Mouse (Mus musculus): ENCODE results near the gene Gm17622. TPM values are rescaled to one million over a fixed set of nuclear protein-coding genes. Genes with fewer than 3 reads are reported as not detected.

Gm17622 gene
- polyA plus RNA-seq, 1 experiment from 2014 or later, result not detected

DNA sequence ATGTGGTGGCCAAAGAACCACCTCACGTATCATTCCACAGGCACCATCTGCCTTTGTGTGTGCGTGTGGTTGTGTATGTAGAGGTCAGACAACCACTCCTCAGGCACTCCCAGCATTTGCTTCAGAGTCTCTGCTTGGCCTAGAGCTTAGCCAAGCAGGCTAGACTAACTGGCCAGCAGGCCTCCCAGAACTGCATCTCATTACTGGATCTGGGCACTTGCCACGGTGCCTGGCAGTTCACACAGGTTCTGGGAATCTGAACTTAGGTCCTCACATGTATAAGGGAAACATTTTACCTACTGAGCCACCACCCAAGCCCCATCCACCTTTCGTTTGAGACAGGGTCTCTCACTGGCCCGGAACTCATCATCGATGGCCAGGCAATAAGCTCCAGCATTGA, 41.6 kb downstream of the Gm17622 start:
- Histone ChIP-seq H3K9me3 (ENCODE audit: control insufficient read depth, low read length) (no peaks in the 10 kb centered on the region), H3K4me3 (ENCODE audit: low read depth, low read length) (no peak overlapping the region), H3K4me2 (ENCODE audit: low read depth, low read length, severe bottlenecking) (no peak overlapping the region), H3K36me3 (ENCODE audit: control insufficient read depth, insufficient read depth, low read length) (no peaks in the 10 kb centered on the region), H3K9ac (ENCODE audit: low read length) (no peak overlapping the region), H3K27me3 (ENCODE audit: control insufficient read depth, insufficient read depth, low read length) (no peaks in the 10 kb centered on the region), H3K4me1 (replicated peaks; ENCODE audit: control insufficient read depth, insufficient read depth, low read length) (no peaks in the 10 kb centered on the region), H3K27ac (ENCODE audit: low read depth, low read length) (no peak overlapping the region)
- DNase-seq (ENCODE audit: low spot score) (no peak), ATAC-seq (replicated peaks; ENCODE audit: low FRiP score) (no peak)
- 94% methylated on average over 6 of the region's 6 CpGs for WGBS

DNA sequence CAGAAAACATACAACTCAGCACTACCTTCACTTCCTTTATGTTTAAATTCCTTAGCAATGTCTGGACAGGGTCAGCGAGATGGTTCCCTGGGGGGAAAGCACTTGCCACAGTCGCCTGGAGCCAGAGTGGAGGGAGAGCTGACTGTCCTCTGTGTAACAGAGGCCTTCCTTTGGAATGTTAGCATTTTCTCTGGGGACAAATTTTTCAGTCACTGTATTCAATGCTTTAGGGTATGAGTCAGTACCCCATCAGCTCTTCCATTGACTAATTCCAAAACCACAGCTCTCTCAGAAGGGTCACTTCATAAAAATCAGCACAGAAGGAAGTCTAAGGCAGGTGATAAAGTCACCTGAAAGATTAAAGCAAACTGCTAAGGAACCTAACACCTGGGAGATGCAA, 43.2 kb downstream of the Gm17622 start:
- ATAC-seq (replicated peaks; ENCODE audit: low FRiP score) (no peak), DNase-seq (ENCODE audit: low spot score) (no peak)
- Histone ChIP-seq H3K36me3 (ENCODE audit: control insufficient read depth, insufficient read depth, low read length) (no peaks in the 10 kb centered on the region), H3K9me3 (ENCODE audit: control insufficient read depth, low read length) (no peaks in the 10 kb centered on the region), H3K4me1 (replicated peaks; ENCODE audit: control insufficient read depth, insufficient read depth, low read length) (no peaks in the 10 kb centered on the region), H3K27me3 (ENCODE audit: control insufficient read depth, insufficient read depth, low read length) (no peaks in the 10 kb centered on the region), H3K9ac (ENCODE audit: low read length) (no peak overlapping the region), H3K4me3 (ENCODE audit: low read depth, low read length) (no peak overlapping the region), H3K4me2 (ENCODE audit: low read depth, low read length, severe bottlenecking) (no peak overlapping the region), H3K27ac (ENCODE audit: low read depth, low read length) (no peak overlapping the region)
- 68% methylated on average over 2 of the region's 2 CpGs for WGBS

DNA sequence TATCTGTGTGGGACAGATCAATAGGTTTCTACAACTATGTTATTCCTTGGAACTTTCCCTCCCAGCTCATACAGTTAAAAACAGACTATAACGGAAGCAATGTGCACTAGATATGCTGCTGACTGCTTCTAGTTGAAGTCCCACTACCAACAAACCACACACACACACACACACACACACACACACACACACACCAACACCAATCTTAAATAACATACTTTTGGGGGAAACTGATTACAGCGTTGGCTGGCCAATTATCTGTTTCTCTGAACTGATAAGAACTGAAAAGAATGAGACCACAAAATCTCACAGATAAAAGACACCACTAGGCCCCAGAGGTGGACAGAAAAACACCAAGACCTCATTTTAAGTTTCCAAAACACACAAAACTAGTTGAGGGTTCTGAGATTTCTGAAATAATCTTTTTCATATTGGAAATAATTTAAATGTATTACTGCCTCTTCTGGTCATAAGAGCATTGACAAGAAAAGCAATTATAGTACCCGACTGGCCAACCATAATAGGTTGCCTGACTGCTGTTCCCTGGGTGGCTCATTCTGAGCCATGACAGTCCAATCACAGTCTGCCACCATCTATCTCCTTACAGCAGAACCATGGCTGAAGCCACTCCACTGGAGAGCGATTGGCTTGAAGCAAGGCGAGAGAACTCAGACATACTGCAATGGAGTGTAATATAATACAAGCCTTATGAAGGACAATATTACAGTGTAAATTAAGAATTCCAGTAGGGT, 46.5 kb downstream of the Gm17622 start:
- Histone ChIP-seq H3K27me3 (ENCODE audit: control insufficient read depth, insufficient read depth, low read length) (no peaks in the 10 kb centered on the region), H3K4me2 (ENCODE audit: low read depth, low read length, severe bottlenecking) (no peak overlapping the region), H3K9ac (ENCODE audit: low read length) (no peak overlapping the region), H3K4me3 (ENCODE audit: low read depth, low read length) (no peak overlapping the region), H3K27ac (ENCODE audit: low read depth, low read length) (no peak overlapping the region), H3K4me1 (replicated peaks; ENCODE audit: control insufficient read depth, insufficient read depth, low read length) (no peaks in the 10 kb centered on the region), H3K36me3 (ENCODE audit: control insufficient read depth, insufficient read depth, low read length) (no peaks in the 10 kb centered on the region), H3K9me3 (ENCODE audit: control insufficient read depth, low read length) (no peaks in the 10 kb centered on the region)
- WGBS, result 85% methylated on average over 5 of the region's 5 CpGs
- ATAC-seq (replicated peaks; ENCODE audit: low FRiP score) (no peak), DNase-seq (ENCODE audit: low spot score) (no peak)

- ATAC-seq (replicated peaks; ENCODE audit: low FRiP score) (no peak), DNase-seq (ENCODE audit: low spot score) (no peak)
- Histone ChIP-seq H3K4me3 (ENCODE audit: low read depth, low read length) (no peak overlapping the region), H3K4me1 (replicated peaks; ENCODE audit: control insufficient read depth, insufficient read depth, low read length) (no peaks in the 10 kb centered on the region), H3K27ac (ENCODE audit: low read depth, low read length) (no peak overlapping the region), H3K4me2 (ENCODE audit: low read depth, low read length, severe bottlenecking) (no peak overlapping the region), H3K36me3 (ENCODE audit: control insufficient read depth, insufficient read depth, low read length) (no peaks in the 10 kb centered on the region), H3K27me3 (ENCODE audit: control insufficient read depth, insufficient read depth, low read length) (no peaks in the 10 kb centered on the region), H3K9ac (ENCODE audit: low read length) (no peak overlapping the region), H3K9me3 (ENCODE audit: control insufficient read depth, low read length) (no peaks in the 10 kb centered on the region)
- 80% methylated on average over 3 of the region's 3 CpGs for WGBS
These were observed 47.6 kb downstream of the Gm17622 start for GRCm38 (mm10) chr13:96538103-96538502.

Other genes with a start within 250 kb of the Gm17622 start
- 25.8 and 27.3 TPM in 2 replicates for gene Poc5, start 102.4 kb upstream of the Gm17622 start, polyA plus RNA-seq (2014; fragmentation: Nextera tagmentation; extraction: Ambion mirVana)
- not detected in 2 replicates for gene Ankdd1b, start 19.5 kb upstream of the Gm17622 start, polyA plus RNA-seq (2014; fragmentation: Nextera tagmentation; extraction: Ambion mirVana)
- 9.6 and 10.4 TPM in 2 replicates for gene Polk, start 51.8 kb downstream of the Gm17622 start, polyA plus RNA-seq (2014; fragmentation: Nextera tagmentation; extraction: Ambion mirVana)
- 6.1 and 8.0 TPM in 2 replicates for gene Col4a3bp, start 51.9 kb downstream of the Gm17622 start, polyA plus RNA-seq (2014; fragmentation: Nextera tagmentation; extraction: Ambion mirVana)
- gene Hmgcr, start 180.2 kb downstream of the Gm17622 start, polyA plus RNA-seq (2014; fragmentation: Nextera tagmentation; extraction: Ambion mirVana), result 189 and 190 TPM in 2 replicates